Mouse (Mus musculus): ENCODE results near the gene Tmem88b. TPM values are rescaled to one million over a fixed set of nuclear protein-coding genes. Genes with fewer than 3 reads are reported as not detected.
A peak's percentile ranks its signal among the peaks of the same experiment; 100 is the strongest.
"Not testable (repeated sequence)": the region's sequence is repeated elsewhere in the genome, so short reads cannot be mapped to it uniquely, and the experiment has no call there.

Gene Tmem88b
- total RNA-seq, 1 experiment from 2014 or later: 0.79 TPM

GRCm38 (mm10) chr4:155760613-155761355 is 24.9 kb downstream of the Tmem88b start, which contains the start of gene Atad3a:
Gene Atad3a, minus strand, starts transcription at chr4:155761093.
- DNase-seq: peak; percentile 96

- DNase-seq: no peak
Observed at GRCm38 (mm10) chr4:155759862-155760612, 25.6 kb downstream of the Tmem88b start.

- DNase-seq: no peak
Observed at GRCm38 (mm10) chr4:155757011-155757410, 28.7 kb downstream of the Tmem88b start.

- no peak for DNase-seq
Observed at GRCm38 (mm10) chr4:155746575-155747490, 38.8 kb downstream of the Tmem88b start.

- no peak for DNase-seq
Observed at GRCm38 (mm10) chr4:155746036-155746548, 39.6 kb downstream of the Tmem88b start.

- DNase-seq: no peak
Observed at GRCm38 (mm10) chr4:155745136-155745535, 40.5 kb downstream of the Tmem88b start.

GRCm38 (mm10) chr4:155744474-155744873 is 41.2 kb downstream of the Tmem88b start:
- DNase-seq: no peak

GRCm38 (mm10) chr4:155742684-155743083 is 43.0 kb downstream of the Tmem88b start:
- no peak for DNase-seq

- not testable (repeated sequence) for DNase-seq
Observed at GRCm38 (mm10) chr4:155740681-155741080, 45.0 kb downstream of the Tmem88b start.

- peak; percentile 26 for DNase-seq
Observed at GRCm38 (mm10) chr4:155739741-155740636, 45.7 kb downstream of the Tmem88b start.

- no peak for DNase-seq
Observed at GRCm38 (mm10) chr4:155739152-155739551, 46.5 kb downstream of the Tmem88b start.

GRCm38 (mm10) chr4:155738262-155738661 is 47.4 kb downstream of the Tmem88b start:
- DNase-seq: no peak

- no peak for DNase-seq
Observed at GRCm38 (mm10) chr4:155736421-155736820, 49.3 kb downstream of the Tmem88b start.

- no peak for DNase-seq
Observed at GRCm38 (mm10) chr4:155735788-155736187, 49.9 kb downstream of the Tmem88b start.

- peak; percentile 63 for DNase-seq
Observed at GRCm38 (mm10) chr4:155734951-155735702, 50.5 kb downstream of the Tmem88b start.

- peak; percentile 92 for DNase-seq
Observed at GRCm38 (mm10) chr4:155734350-155734941, 51.2 kb downstream of the Tmem88b start, which contains the start of gene Tmem240. Gene Tmem240, plus strand, starts transcription at chr4:155734800.

- DNase-seq: peak; percentile 20
Observed at GRCm38 (mm10) chr4:155733267-155733666, 52.4 kb downstream of the Tmem88b start.

Data from adrenal gland, postnatal 25 days (tissue).